Mouse (Mus musculus): Measurements from ENCODE around the gene Egfem1. TPM values are rescaled to one million over a fixed set of nuclear protein-coding genes. Genes with fewer than 3 reads are reported as not detected.

Egfem1 gene
- total RNA-seq, 2 experiments from 2014 or later: 30.4 to 35.9 TPM

- DNase-seq (ENCODE audit: extremely low spot score in 1 of 2, low spot score in 1 of 2): no peak
These were observed 459.8 kb downstream of the Egfem1 start for GRCm38 (mm10) chr3:29541477-29542079.

GRCm38 (mm10) chr3:29544056-29544455 lies 462.2 kb downstream of the Egfem1 start:
- no peak for DNase-seq (ENCODE audit: extremely low spot score in 1 of 2, low spot score in 1 of 2)

- no peak for DNase-seq (ENCODE audit: extremely low spot score in 1 of 2, low spot score in 1 of 2)
These were observed 481.3 kb downstream of the Egfem1 start for GRCm38 (mm10) chr3:29563171-29563570.

GRCm38 (mm10) chr3:29578055-29578860 lies 496.4 kb downstream of the Egfem1 start:
- DNase-seq (ENCODE audit: extremely low spot score in 1 of 2, low spot score in 1 of 2): no peak

GRCm38 (mm10) chr3:29582749-29583148 lies 500.9 kb downstream of the Egfem1 start:
- DNase-seq (ENCODE audit: extremely low spot score in 1 of 2, low spot score in 1 of 2): no peak

GRCm38 (mm10) chr3:29602140-29602539 lies 520.3 kb downstream of the Egfem1 start:
- no peak for DNase-seq (ENCODE audit: extremely low spot score in 1 of 2, low spot score in 1 of 2)

- peak in 1 of 2 experiments; percentile 14 for DNase-seq (ENCODE audit: extremely low spot score in 1 of 2, low spot score in 1 of 2)
These were observed 526.9 kb downstream of the Egfem1 start for GRCm38 (mm10) chr3:29608713-29609112.

GRCm38 (mm10) chr3:29609174-29609573 lies 527.4 kb downstream of the Egfem1 start:
- DNase-seq (ENCODE audit: extremely low spot score in 1 of 2, low spot score in 1 of 2): no peak

- no peak for DNase-seq (ENCODE audit: extremely low spot score in 1 of 2, low spot score in 1 of 2)
These were observed 537.8 kb downstream of the Egfem1 start for GRCm38 (mm10) chr3:29619586-29619985.

- DNase-seq (ENCODE audit: extremely low spot score in 1 of 2, low spot score in 1 of 2): no peak
These were observed 558.0 kb downstream of the Egfem1 start for GRCm38 (mm10) chr3:29639819-29640218.

- no peak for DNase-seq (ENCODE audit: extremely low spot score in 1 of 2, low spot score in 1 of 2)
These were observed 585.0 kb downstream of the Egfem1 start for GRCm38 (mm10) chr3:29666796-29667195.

GRCm38 (mm10) chr3:29689367-29690285 lies 607.8 kb downstream of the Egfem1 start:
- DNase-seq (ENCODE audit: extremely low spot score in 1 of 2, low spot score in 1 of 2): no peak

GRCm38 (mm10) chr3:29701126-29701525 lies 619.3 kb downstream of the Egfem1 start:
- no peak for DNase-seq (ENCODE audit: extremely low spot score in 1 of 2, low spot score in 1 of 2)

- no peak for DNase-seq (ENCODE audit: extremely low spot score in 1 of 2, low spot score in 1 of 2)
These were observed 625.0 kb downstream of the Egfem1 start for GRCm38 (mm10) chr3:29706816-29707215.

GRCm38 (mm10) chr3:29707467-29707866 lies 625.6 kb downstream of the Egfem1 start:
- no peak for DNase-seq (ENCODE audit: extremely low spot score in 1 of 2, low spot score in 1 of 2)

GRCm38 (mm10) chr3:29726376-29726967 lies 644.6 kb downstream of the Egfem1 start:
- no peak for DNase-seq (ENCODE audit: extremely low spot score in 1 of 2, low spot score in 1 of 2)

- peak in 1 of 2 experiments; percentile 50 for DNase-seq (ENCODE audit: extremely low spot score in 1 of 2, low spot score in 1 of 2)
These were observed 648.4 kb downstream of the Egfem1 start for GRCm38 (mm10) chr3:29730062-29730760.

GRCm38 (mm10) chr3:29731509-29731908 lies 649.7 kb downstream of the Egfem1 start:
- DNase-seq (ENCODE audit: extremely low spot score in 1 of 2, low spot score in 1 of 2): no peak

- no peak for DNase-seq (ENCODE audit: extremely low spot score in 1 of 2, low spot score in 1 of 2)
These were observed 650.8 kb downstream of the Egfem1 start for GRCm38 (mm10) chr3:29732626-29733025.

GRCm38 (mm10) chr3:29734251-29734650 lies 652.4 kb downstream of the Egfem1 start:
- no peak for DNase-seq (ENCODE audit: extremely low spot score in 1 of 2, low spot score in 1 of 2)

All from layer of hippocampus, postnatal 25 days (tissue).